Mouse (Mus musculus) G1E (cell line): Measurements from ENCODE around the gene Cldn4.

Experiments
- CTCF ChIP-seq: IDR thresholded peaks from 2 replicates; pipeline ENCODE4 v1.5.1; 2012; ENCODE audit warnings: low read depth, low read length, inconsistent platforms, mixed read lengths
- GATA1 ChIP-seq: IDR thresholded peaks from 2 replicates; pipeline ENCODE4 v1.6.1; 2012; ENCODE audit warnings: borderline replicate concordance, low read length, inconsistent platforms, mixed read lengths
- GATA2 ChIP-seq: IDR thresholded peaks from 2 replicates; pipeline ENCODE4 v1.6.1; 2012; ENCODE audit warnings: low read depth, low read length, inconsistent platforms, borderline replicate concordance
- POLR2AphosphoS5 ChIP-seq: IDR thresholded peaks from 2 replicates; pipeline ENCODE4 v1.6.1; 2012; ENCODE audit warnings: low read depth, low read length, inconsistent platforms; ENCODE audit not compliant: insufficient replicate concordance
- TAL1 ChIP-seq: conservative IDR thresholded peaks from 2 replicates; pipeline ENCODE4 v1.6.1; 2012; ENCODE audit warnings: low read depth, low read length, inconsistent platforms, mixed read lengths

- TF ChIP-seq CTCF (no peak), TAL1 (no peak), GATA1 (no peak), POLR2AphosphoS5 (no peak), GATA2 (no peak)
Measured at GRCm38 (mm10) chr5:134944179-134944578, 2.6 kb downstream of the Cldn4 start.
